Mouse (Mus musculus): Measurements from ENCODE around the gene Grrp1.
"Not testable (repeated sequence)": the region's sequence is repeated elsewhere in the genome, so short reads cannot be mapped to it uniquely, and the experiment has no call there.

Gene Grrp1

GRCm38 (mm10) chr4:134253722-134254324 lies at the start of gene Grrp1:
Gene Grrp1, minus strand, starts transcription at chr4:134254106.
- DNase-seq (ENCODE audit: low spot score in 2 of 2) = peak in 1 of 2 experiments; percentile 59

GRCm38 (mm10) chr4:134302084-134302483 lies 48.2 kb upstream of the Grrp1 start:
- no peak for DNase-seq (ENCODE audit: low spot score in 2 of 2)

GRCm38 (mm10) chr4:134300316-134300715 lies 46.4 kb upstream of the Grrp1 start:
- DNase-seq (ENCODE audit: low spot score in 2 of 2) = no peak

GRCm38 (mm10) chr4:134299498-134299810 lies 45.5 kb upstream of the Grrp1 start:
- DNase-seq (ENCODE audit: low spot score in 2 of 2) = no peak

- no peak for DNase-seq (ENCODE audit: low spot score in 2 of 2)
These were observed 45.0 kb upstream of the Grrp1 start for GRCm38 (mm10) chr4:134298626-134299497.

- no peak for DNase-seq (ENCODE audit: low spot score in 2 of 2)
These were observed 43.5 kb upstream of the Grrp1 start for GRCm38 (mm10) chr4:134297369-134297768.

GRCm38 (mm10) chr4:134296523-134296922 lies 42.6 kb upstream of the Grrp1 start:
- no peak for DNase-seq (ENCODE audit: low spot score in 2 of 2)

- not testable (repeated sequence) for DNase-seq (ENCODE audit: low spot score in 2 of 2)
These were observed 42.2 kb upstream of the Grrp1 start for GRCm38 (mm10) chr4:134296096-134296495.

GRCm38 (mm10) chr4:134293692-134294163 lies 39.8 kb upstream of the Grrp1 start:
- no peak for DNase-seq (ENCODE audit: low spot score in 2 of 2)

- DNase-seq (ENCODE audit: low spot score in 2 of 2) = no peak
These were observed 39.3 kb upstream of the Grrp1 start for GRCm38 (mm10) chr4:134293061-134293691.

GRCm38 (mm10) chr4:134292067-134292466 lies 38.2 kb upstream of the Grrp1 start:
- peak; percentile 77 to 93 for DNase-seq (ENCODE audit: low spot score in 2 of 2)

- DNase-seq (ENCODE audit: low spot score in 2 of 2) = no peak
These were observed 34.7 kb upstream of the Grrp1 start for GRCm38 (mm10) chr4:134288397-134289256.

- peak; percentile 80 to 89 for DNase-seq (ENCODE audit: low spot score in 2 of 2)
These were observed 33.7 kb upstream of the Grrp1 start, which contains the start of gene Pdik1l for GRCm38 (mm10) chr4:134287575-134288025. Gene Pdik1l, minus strand, starts transcription at chr4:134287895.

- DNase-seq (ENCODE audit: low spot score in 2 of 2) = peak; percentile 98 to 100
These were observed 33.3 kb upstream of the Grrp1 start for GRCm38 (mm10) chr4:134287168-134287564.

GRCm38 (mm10) chr4:134286226-134287167 lies 32.6 kb upstream of the Grrp1 start:
- DNase-seq (ENCODE audit: low spot score in 2 of 2) = no peak

- peak; percentile 71 to 76 for DNase-seq (ENCODE audit: low spot score in 2 of 2)
These were observed 31.0 kb upstream of the Grrp1 start for GRCm38 (mm10) chr4:134284942-134285341.

- peak; percentile 70 to 78 for DNase-seq (ENCODE audit: low spot score in 2 of 2)
These were observed 19.8 kb upstream of the Grrp1 start for GRCm38 (mm10) chr4:134273417-134274345.

- no peak for DNase-seq (ENCODE audit: low spot score in 2 of 2)
These were observed 19.0 kb upstream of the Grrp1 start for GRCm38 (mm10) chr4:134272731-134273416.

GRCm38 (mm10) chr4:134271979-134272378 lies 18.1 kb upstream of the Grrp1 start:
- peak in 1 of 2 experiments; percentile 54 for DNase-seq (ENCODE audit: low spot score in 2 of 2)
